Mouse (Mus musculus) neural tube, embryonic 10.5 days (tissue): ENCODE data around the gene Gm7257.

Source experiments
- DNase-seq: peaks from one replicate; pipeline ENCODE4 v3.0.0-alpha.2; 2017; ENCODE audit warnings: low spot score; ENCODE audit errors: extremely low spot score

Gm7257 gene

DNA sequence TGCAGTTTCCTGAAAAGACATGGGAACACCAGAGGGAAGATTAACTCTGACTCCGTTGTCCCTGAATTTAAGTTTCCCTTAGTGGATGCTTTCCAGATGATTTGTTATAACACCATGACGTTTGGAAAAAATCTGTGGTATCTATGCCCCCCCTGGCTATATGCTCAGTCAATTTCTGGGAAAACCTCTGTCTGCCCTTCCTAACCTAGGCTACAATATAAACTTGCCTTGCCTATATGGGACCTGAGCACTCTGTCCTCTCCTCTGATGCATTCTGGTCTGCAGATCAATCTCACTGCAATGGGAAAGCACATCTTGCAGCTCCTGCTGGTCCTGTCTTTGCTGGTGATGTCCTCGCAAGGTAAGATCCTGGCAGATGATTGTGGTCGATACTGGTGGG is at the start of gene Gm7257:
Gene Gm7257 (plus strand): TSS at position 301 of the 400 bp plus-strand sequence.
- no peak for DNase-seq

DNA sequence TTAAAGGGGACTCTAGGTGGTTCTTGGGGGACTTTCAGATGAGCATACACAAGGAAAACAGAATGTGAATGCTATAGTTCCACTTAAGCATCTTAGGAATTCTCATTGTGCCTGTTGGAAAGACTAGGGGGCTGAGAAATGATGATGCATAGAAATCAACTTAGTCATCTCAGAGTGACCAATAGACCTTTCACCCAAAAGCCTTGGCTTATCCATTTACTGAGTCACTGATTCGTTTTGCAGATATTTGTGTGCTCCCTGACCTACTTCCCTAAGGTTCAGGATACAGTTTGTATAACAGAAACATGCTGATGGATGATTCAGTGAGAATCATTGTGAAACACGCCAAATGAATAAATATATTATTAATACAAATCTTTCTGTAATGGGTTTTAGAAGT is 28.7 kb upstream of the Gm7257 start:
- no peak for DNase-seq

DNA sequence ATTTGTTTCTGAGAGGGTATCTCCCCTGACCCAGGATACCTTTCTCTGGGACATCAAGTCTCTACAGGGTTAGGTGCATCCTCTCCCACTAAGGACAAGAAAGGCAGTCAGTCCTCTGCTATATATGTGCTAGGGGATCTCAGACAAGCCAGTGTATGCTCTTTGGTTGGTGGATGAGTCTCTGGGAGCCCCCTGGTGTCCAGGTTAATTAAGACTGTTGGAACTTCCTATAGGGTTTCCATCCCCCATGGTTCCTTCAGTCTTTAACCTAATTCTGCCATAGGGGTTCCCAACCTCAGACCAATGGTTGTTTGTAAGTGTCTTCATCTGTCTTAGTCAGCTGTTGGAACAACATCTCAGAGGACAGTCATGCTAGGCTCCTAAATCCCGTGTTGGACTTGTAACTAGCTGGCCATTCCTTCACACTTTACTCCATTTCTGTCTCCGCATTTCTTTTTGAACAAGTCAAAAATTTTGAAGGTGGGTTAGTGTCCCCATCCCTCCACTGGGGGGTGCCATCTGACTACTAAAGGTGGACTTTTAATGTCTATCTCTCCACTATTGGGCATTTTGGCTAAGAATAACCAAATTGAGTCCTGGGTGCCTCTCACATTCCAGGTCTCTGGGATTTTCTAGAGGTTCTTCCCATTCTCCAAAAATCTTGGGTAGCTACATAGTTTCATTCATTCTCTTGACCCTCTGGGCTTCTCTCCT is 3.5 kb downstream of the Gm7257 start:
- no peak for DNase-seq

DNA sequence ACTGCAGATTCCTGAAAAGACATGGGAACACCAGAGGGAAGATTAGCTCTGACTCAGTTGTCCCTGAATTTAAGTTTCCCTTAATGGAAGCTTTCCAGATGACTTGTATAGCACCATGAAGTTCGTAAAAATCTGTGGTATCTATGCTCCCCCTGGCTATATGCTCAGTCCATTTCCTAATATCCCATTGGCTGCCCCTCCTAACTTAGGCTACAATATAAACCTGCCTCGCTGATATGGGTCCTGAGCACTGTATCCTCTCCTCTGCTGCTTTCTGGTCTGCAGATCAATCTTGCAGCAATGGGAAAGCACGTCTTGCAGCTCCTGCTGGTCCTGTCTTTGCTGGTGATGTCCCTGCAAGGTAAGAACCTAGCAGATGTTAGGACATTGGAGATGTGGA is 43.7 kb downstream of the Gm7257 start, which contains the start of gene Gm9513:
Gene Gm9513 (plus strand): TSS at position 301 of the 400 bp plus-strand sequence.
- no peak for DNase-seq
